Mouse (Mus musculus): Measurements from ENCODE around the gene Spaca4.

DNA sequence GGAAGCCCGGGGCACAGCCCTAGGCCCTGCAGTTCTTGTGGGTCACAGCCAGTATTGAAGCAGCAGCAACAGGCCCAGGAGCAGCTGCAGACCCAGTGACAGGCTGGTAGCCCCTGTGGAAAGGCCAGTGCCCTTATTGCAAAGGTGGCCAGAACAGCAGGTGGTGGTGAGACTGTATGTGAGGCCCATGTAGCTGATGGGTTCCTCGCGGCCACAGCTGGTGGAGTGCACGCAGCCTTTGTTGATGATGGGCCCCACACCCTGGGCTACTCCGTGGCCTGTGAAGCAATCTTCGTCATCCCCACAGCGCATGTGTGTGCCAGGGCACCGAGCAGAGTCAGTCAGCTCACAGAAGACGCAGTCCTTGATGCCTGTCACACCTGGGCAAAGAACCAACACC is 462 bp downstream of the Spaca4 start:
- TF ChIP-seq CTCF (IDR thresholded peaks at IDR 0.05; ENCODE audit: borderline replicate concordance, control insufficient read depth, extremely low read depth, insufficient read depth, low read length, poor library complexity), result no peak
- TF ChIP-seq POLR2A (IDR thresholded peaks at IDR 0.05; ENCODE audit: control insufficient read depth, extremely low read depth, insufficient read depth, low read length, poor library complexity), result no peak

All from thymus, adult 2 months (tissue).